Mouse (Mus musculus) neutrophil, adult 5-6 weeks (primary cell): ENCODE measurements at regions not wholly inside any gene's neighbourhood (a gene's known extent, or its start where the extent isn't known, plus 50 kb on each side); places are given as distances from the start of the nearest gene placed in this dataset.

Experiments
- ATAC-seq: fragments of 151-379, 151-347 bp; 2 replicates; pipeline ENCODE4 v1.8.0; 2017; ENCODE audit warnings: mild to moderate bottlenecking, moderate TSS enrichment; ENCODE audit not compliant: insufficient number of reproducible peaks, poor library complexity, low FRiP score, severe bottlenecking; ENCODE audit errors: extremely low read depth

DNA sequence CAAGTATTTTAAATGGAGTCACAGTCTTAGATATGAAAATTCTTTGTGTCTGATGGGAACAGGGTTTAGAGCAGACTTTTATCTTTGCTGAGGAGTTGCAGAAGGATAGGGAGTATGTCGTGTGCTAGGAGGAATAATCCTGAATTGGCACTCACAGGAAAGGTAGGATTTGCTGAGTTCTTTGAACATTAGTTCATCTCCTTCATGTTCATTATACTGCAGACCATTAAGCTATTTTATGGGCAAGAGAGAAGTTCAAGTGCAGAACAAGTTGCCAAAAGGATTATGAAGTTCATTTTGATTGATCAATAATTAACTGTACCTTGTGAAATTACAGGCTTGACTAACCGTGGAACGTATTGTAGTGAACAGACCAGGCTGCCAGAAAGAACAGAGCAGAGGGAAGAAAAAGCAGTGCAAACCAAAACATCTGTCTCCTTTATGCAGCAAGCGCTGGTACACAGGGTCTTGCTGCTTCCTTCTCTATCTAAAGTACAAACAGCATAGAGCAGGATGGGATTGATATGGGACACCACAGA lies 839.7 kb upstream of the Zeb2 start:
- no peak for ATAC-seq

- ATAC-seq: no peak
Measured at GRCm38 (mm10) chr2:45948758-45949157, 831.6 kb upstream of the Zeb2 start.

DNA sequence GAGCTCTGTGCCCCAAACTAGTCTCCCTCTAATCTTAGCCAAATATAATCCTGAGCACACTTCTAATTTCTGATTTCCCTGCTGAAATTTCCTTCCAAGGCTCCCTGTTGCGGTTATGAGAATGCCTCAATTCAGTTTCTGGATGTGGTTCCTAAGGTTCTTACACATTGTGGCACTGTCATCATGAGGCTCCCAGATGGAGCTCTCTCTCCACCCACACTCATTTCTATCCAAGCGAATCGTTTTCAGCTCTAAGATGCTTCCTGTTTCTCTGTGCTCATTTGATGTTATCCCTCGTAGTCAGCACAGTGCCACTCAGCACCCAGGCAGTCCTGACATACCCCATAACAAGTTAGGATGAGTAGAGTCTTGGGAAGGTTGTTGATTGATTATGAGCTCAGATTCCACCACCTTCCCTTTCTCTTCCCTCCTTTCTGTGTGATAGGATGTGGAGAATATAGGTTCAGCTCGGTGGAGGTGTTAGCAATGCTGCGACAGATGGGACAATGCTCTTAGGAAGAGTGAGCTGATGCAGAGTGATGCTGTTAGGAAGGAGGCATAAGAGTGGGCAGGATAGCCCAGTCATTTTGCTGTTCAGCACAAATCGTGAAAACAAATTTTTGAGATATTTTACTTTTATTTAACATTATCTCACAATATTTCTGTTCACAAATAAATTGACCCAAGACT lies 808.7 kb upstream of the Zeb2 start:
- ATAC-seq: no peak

GRCm38 (mm10) chr2:45908871-45909270 lies 791.7 kb upstream of the Zeb2 start:
- no peak for ATAC-seq

DNA sequence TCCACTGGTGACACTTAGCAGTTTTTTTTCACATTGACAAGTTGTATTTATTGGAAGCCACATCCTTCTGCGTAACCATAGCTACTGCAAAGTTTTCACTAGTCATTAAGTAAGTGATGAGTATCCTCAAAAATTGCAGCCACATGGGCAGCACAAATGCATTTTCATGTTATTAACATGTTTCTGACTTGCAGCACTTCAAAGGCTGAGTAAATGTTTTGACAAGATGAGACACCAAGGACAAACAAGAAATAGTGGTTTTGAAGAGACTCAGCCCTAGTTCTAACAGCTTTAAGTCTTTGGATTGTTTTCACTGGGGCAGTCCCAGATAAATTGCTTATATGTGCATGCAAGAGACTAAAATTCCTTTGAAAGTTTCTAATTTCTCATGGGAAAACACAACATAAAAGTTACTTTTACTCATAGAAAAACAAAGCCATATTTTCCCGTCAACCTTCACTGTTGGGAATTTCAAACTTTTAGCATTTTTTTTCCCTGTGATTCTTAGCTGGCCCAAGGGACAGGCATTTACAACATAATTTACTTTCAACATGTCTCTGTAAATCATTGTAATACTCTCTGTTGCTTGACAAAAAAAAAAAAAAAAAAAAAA lies 787.5 kb upstream of the Zeb2 start:
- ATAC-seq: no peak

- no peak for ATAC-seq
Measured at GRCm38 (mm10) chr2:45904090-45904489, 786.9 kb upstream of the Zeb2 start.

DNA sequence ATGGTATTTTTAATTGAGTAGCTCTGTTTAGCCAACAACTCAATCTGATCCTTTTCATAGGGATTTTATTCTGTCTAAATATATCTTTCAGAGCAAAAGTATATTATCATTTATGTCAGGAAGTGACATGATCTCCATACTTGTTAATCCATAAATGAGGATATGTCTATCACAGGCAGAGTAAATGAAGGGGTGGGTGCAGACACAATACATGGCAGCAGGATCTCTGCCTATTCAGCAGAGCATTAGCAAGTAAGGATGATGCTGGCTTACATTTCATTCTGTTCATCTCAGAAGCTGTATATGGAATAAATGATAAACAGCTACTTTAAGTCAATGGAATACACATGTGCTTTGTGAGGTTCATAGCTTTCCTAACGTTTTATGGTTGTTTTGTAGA lies 786.2 kb upstream of the Zeb2 start:
- ATAC-seq: no peak

GRCm38 (mm10) chr2:45901892-45902291 lies 784.7 kb upstream of the Zeb2 start:
- no peak for ATAC-seq

DNA sequence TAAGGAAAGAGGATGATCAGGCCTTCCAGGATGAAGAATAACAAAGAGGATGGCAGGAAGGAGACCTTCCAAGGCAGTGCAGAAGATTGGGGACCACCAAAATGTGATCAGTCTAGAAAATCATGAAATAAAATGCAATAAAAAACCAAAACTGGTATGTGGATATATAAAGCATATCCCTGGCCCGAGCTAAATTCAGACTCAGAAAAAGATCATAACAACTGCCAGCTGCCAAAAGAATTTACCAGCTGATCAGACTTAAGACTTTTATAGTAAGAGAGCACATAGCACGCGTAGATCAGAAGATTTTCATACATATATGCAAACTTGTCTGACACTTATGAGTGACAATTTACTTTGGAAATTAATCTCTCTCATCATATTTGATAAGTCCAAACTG lies 767.5 kb upstream of the Zeb2 start:
- ATAC-seq: no peak

DNA sequence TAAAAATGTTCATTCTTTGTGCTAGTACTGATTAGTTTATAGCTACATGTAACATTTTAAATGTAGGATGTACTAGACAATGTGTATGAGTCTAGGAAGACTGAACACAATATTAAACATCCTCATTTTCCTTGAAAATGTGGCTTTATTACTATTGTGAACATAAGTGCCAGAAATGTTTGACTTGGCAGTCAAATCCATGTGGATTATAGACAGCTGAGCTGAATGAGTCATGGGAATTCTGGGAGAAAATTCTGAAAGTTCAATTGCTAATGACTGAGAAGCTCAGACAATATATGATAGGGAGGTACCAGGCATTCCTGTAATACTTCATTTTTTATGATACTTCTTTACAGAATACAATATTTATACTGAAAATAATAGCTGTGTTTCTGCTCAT lies 761.5 kb upstream of the Zeb2 start:
- ATAC-seq: no peak

GRCm38 (mm10) chr2:45859901-45860331 lies 742.7 kb upstream of the Zeb2 start:
- no peak for ATAC-seq

- ATAC-seq: no peak
Measured at GRCm38 (mm10) chr2:45859445-45859844, 742.2 kb upstream of the Zeb2 start.

GRCm38 (mm10) chr2:45850018-45850605 lies 732.9 kb upstream of the Zeb2 start:
- ATAC-seq: no peak

- ATAC-seq: no peak
Measured at GRCm38 (mm10) chr2:45840389-45840788, 723.2 kb upstream of the Zeb2 start.

DNA sequence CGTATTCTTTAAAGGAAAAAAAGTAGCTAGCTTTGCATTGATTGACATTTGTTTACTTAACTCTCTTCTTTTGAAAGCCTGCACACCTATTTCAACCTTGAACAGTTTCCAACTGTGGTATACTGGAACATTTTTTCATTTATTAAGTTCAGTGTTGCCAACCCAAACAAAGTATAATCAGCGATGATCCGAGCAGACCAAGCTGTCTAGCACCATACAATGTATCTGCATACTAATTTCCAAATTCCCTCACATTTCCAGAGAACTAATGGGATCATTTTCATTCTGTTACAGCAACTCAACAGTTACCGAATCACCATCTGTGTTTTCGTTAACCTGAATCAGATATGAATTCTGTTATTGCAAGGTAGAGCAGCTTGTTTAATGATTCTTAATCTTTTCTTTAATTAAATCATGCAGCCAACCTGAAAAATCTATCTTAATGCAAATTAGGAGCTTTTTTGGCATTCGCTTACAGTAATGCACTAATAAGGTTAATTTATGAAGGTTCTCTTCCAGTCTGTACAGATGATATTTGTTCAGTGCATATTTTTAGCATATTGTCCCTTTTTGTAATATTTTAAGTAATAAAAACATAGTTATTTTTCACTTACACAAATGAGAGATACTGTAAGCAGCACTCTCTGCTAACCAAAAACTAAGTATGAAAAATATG lies 719.5 kb upstream of the Zeb2 start:
- no peak for ATAC-seq

GRCm38 (mm10) chr2:45817945-45818719 lies 700.9 kb upstream of the Zeb2 start:
- no peak for ATAC-seq

- no peak for ATAC-seq
Measured at GRCm38 (mm10) chr2:45814741-45815140, 697.5 kb upstream of the Zeb2 start.

DNA sequence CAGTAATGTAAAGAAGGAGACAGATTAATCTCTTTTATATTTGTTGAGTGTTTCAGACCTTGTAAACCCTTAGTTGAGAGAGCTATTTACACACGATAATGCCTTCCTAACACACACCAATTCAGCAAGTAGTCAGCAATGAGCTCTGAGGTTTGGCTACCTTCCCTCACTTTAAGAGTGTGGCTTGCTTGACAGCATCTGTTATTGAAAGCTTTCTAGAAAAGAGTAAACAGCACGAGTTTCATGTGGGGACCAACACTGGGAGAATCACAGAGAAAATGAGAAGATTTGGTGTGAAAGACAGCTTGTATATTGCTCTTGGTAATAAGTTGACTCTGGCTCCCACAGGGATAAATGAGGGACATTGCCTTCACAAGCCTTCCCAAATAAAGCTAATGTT lies 688.1 kb upstream of the Zeb2 start:
- ATAC-seq: no peak

DNA sequence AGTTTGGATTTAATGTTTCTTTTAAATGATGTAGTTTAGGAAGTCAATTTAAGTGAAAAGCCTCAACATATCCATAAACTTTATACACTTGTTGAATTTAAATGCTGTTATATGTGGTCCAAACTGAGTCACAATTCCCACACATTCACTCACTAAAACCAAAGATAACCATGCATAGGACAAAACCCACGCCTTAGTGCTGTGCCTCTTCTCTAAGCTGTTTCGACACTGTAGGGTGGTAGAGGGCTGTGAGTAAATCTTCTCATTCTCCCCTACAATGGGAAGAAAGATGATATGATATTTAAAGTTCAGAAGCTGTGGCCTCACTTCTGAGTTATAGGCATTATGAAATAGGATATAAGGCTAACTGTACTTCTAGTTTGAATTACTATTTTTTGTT lies 682.9 kb upstream of the Zeb2 start:
- no peak for ATAC-seq
